Mouse (Mus musculus) brain, embryonic 14.5 days (tissue): ENCODE measurements around the gene Timm50.

Experiments
- CTCF ChIP-seq: fragments of 200-500 bp; IDR thresholded peaks from 2 replicates; pipeline ENCODE4 v1.5.1; 2012; ENCODE audit warnings: inconsistent platforms, mild to moderate bottlenecking, moderate library complexity, borderline replicate concordance; ENCODE audit not compliant: insufficient read depth, insufficient read length; ENCODE audit errors: extremely low read depth
- POLR2A ChIP-seq: fragments of 200-500 bp; IDR thresholded peaks from 2 replicates; pipeline ENCODE4 v1.6.1; 2012; ENCODE audit warnings: mild to moderate bottlenecking, inconsistent platforms, borderline replicate concordance; ENCODE audit not compliant: poor library complexity, insufficient read depth, insufficient read length, severe bottlenecking; ENCODE audit errors: extremely low read depth

DNA sequence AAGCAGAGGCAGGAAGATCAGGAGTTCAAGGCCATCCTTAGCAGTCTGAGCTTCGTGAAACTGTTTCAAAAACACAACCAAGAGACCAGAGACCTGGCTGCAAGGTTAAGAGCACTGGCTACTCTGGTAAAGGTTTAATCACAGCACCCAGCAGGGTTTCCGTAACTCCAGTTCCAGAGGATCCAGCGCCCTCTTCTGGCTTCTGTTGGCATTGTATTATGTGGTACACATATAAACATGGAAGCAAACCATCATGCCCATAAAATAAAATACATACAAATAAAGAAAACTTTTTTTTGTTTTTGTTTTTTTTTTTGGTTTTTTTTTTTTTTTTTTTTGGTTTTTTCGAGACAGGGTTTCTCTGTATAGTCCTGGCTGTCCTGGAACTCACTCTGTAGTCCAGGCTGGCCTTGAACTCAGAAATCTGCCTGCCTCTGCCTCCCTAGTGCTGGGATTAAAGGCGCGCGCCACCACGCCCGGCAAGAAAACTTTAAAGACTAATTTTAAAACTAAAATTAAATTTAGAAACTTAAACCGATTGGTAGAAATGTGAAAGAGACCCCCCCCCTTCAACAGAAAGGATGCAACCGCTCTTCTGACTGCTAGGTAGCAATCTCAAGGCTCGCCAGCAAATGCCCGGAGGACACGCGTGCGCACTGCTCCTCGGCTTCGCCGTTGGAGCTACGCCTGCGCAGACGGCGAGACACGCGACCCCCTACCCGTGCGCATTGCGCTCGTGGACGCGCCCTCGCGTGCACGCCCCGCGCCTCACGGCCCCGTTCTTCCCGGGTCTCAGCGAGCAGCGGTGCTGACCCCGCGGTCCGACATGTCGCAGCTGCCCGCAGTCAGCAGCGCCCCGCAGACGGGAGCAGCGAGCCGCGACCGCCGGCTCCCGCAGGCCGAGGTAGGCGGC, 44.5 kb downstream of the Timm50 start, which contains the start of gene Eid2:
- peak; percentile 95 for TF ChIP-seq POLR2A
- no peak for TF ChIP-seq CTCF
